Mouse (Mus musculus) MEL (cell line): ENCODE measurements at regions not wholly inside any gene's neighbourhood (a gene's known extent, or its start where the extent isn't known, plus 50 kb on each side); places are given as distances from the start of the nearest gene placed in this dataset.

Experiments
- CTCF ChIP-seq, 3 experiments: IDR thresholded peaks in 2 of 3; conservative IDR thresholded peaks in 1 of 3; 2 replicates each; pipeline ENCODE4 v1.5.1; 2011 to 2012; ENCODE audit warnings: low read length in 3 of 3, low read depth in 2 of 3, mild to moderate bottlenecking in 2 of 3, improper control_type of control experiment in 1 of 3, inconsistent platforms in 1 of 3, mixed read lengths in 1 of 3, moderate library complexity in 1 of 3; ENCODE audit not compliant: control insufficient read depth in 1 of 3, insufficient read depth in 1 of 3, poor library complexity in 1 of 3, severe bottlenecking in 1 of 3
- EP300 ChIP-seq, 2 experiments: IDR thresholded peaks; 2 replicates each; pipeline ENCODE4 v1.6.1; 2011; ENCODE audit warnings: improper control_type of control experiment in 2 of 2, low read length in 2 of 2, low read depth in 1 of 2, mild to moderate bottlenecking in 1 of 2
- ETS1 ChIP-seq: IDR thresholded peaks from 2 replicates; pipeline ENCODE4 v1.6.1; 2012; ENCODE audit warnings: low read depth, mild to moderate bottlenecking, inconsistent platforms, low read length, improper control_type of control experiment, moderate library complexity
- GATA1 ChIP-seq: IDR thresholded peaks from 2 replicates; pipeline ENCODE4 v1.6.1; 2011; ENCODE audit warnings: low read depth, low read length, improper control_type of control experiment
- MYB ChIP-seq: IDR thresholded peaks from 2 replicates; pipeline ENCODE4 v1.6.1; 2011; ENCODE audit warnings: mild to moderate bottlenecking, low read depth, low read length, improper control_type of control experiment
- POLR2A ChIP-seq, 2 experiments: IDR thresholded peaks; 2 replicates each; pipeline ENCODE4 v1.6.1; 2011 to 2012; ENCODE audit warnings: low read length in 2 of 2, mild to moderate bottlenecking in 2 of 2, control low read depth in 1 of 2, improper control_type of control experiment in 1 of 2, low read depth in 1 of 2, moderate library complexity in 1 of 2; ENCODE audit not compliant: control insufficient read depth in 1 of 2, insufficient read depth in 1 of 2, poor library complexity in 1 of 2
- USF1 ChIP-seq: IDR thresholded peaks from 2 replicates; pipeline ENCODE4 v1.6.1; 2014; ENCODE audit warnings: low read depth, mild to moderate bottlenecking, inconsistent platforms, low read length, improper control_type of control experiment, moderate library complexity
- ZNF384 ChIP-seq: IDR thresholded peaks from 2 replicates; pipeline ENCODE4 v1.6.1; 2012; ENCODE audit warnings: low read depth, mild to moderate bottlenecking, inconsistent platforms, low read length, improper control_type of control experiment

DNA sequence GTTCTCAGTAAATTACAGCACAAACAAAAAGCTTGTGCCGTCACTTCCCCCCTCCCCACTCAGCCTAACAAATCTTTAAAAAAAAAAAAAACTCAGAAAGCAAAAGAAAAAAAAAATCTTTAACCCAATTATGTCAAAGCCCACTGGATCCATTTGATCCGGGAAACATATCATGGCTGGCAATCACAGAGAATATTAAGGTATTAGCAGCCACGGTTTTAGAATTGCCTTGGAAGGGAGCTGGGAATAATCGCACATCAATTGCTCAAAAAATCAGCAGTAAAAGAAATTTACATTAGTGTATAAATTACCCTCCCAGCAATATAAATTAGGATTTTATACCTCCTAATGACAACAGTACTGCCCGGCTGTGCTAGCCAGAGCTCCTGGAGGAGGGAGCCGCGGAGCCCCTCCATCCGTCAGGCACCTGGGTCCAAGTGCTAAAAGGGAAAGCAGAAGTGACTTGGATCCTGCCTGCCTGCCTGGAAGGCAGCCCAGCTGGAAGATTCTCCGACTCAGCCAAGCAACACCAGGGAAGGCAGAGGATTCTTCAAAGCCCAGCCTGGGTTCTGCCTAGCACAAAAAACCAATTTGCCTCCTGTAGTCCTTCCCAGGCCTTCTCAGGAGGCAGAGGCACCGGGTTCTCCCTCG is 72.1 kb upstream of the Castor2 start:
- TF ChIP-seq EP300 (IDR thresholded peaks at IDR 0.05; ENCODE audit: low read depth in 1 of 2, low read length in 2 of 2) (no peak), GATA1 (no peak), CTCF (IDR thresholded peaks at IDR 0.05 in 2 of 3, conservative IDR thresholded peaks at IDR 0.05 in 1 of 3; ENCODE audit: control insufficient read depth in 1 of 3, insufficient read depth in 1 of 3, low read depth in 2 of 3, low read length in 3 of 3, poor library complexity in 1 of 3, severe bottlenecking in 1 of 3) (no peak), ZNF384 (no peak), POLR2A (IDR thresholded peaks at IDR 0.05; ENCODE audit: control insufficient read depth in 1 of 2, insufficient read depth in 1 of 2, low read depth in 1 of 2, low read length in 2 of 2, poor library complexity in 1 of 2) (no peak), USF1 (no peak), MYB (no peak), ETS1 (no peak)
